Mouse (Mus musculus) cortical plate, adult 2 months (tissue): ENCODE measurements at regions not wholly inside any gene's neighbourhood (a gene's known extent, or its start where the extent isn't known, plus 50 kb on each side); places are given as distances from the start of the nearest gene placed in this dataset.

ENCODE experiments used
- CTCF ChIP-seq: fragments of 200-500 bp; IDR thresholded peaks from 2 replicates; pipeline ENCODE4 v1.5.1; 2011; ENCODE audit warnings: mild to moderate bottlenecking, control low read depth, low read length; ENCODE audit not compliant: insufficient read depth; ENCODE audit errors: extremely low read depth
- POLR2A ChIP-seq: fragments of 200-500 bp; IDR thresholded peaks from 2 replicates; pipeline ENCODE4 v1.6.1; 2011; ENCODE audit warnings: mild to moderate bottlenecking, low read length, control low read depth; ENCODE audit not compliant: insufficient read depth; ENCODE audit errors: extremely low read depth

DNA sequence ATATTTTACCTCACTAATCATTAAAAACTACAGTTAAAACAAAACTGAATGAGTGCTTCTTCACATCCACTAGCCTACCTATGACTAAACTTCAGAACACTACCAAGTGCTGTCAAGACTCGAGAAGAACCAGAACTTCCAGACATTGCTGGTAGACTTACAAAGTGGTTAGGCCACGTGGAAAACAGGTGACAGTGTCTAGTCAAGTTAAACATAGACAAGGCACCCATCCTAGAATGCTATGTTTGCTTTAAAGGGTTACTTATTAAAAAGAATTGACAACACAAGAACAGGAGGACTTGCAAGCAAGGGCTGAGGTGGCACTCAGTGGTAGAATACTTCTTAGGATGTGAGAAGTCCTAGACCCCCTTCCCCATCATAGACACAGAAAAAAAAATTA, 330.9 kb upstream of the Mmadhc start:
- TF ChIP-seq CTCF (no peak), POLR2A (no peak)
